Mouse (Mus musculus) embryonic fibroblast, embryonic 13.5 days (primary cell): ENCODE results near the gene Rep15.

Experiments
- CTCF ChIP-seq: IDR thresholded peaks from 2 replicates; pipeline ENCODE4 v1.5.1; 2011; ENCODE audit warnings: mild to moderate bottlenecking, control low read depth, low read length, moderate library complexity, borderline replicate concordance; ENCODE audit not compliant: insufficient read depth
- POLR2A ChIP-seq: IDR thresholded peaks from 2 replicates; pipeline ENCODE4 v1.6.1; 2011; ENCODE audit warnings: low read depth, mild to moderate bottlenecking, control low read depth, low read length, moderate library complexity

DNA sequence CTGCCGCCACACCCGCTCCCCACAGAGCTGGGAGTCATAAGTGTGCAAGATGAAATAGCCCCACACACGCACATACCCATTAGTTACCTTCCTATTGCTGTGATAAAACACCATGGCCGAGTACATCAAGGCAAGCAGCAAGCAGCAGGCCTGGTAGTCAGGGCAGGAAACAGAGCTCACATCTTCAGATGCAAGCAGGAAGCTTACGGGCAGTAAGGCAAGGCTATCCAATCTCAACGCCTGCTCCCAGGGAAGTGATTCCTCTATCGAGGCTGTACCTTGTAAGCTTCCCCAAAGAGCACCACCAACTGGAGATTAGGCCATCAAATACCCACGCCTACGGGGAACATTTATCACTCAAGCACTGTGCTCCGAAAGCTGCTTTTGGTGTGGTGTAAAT, 47.5 kb downstream of the Rep15 start:
- TF ChIP-seq CTCF (no peak), POLR2A (no peak)
